In the genomic region with DNA sequence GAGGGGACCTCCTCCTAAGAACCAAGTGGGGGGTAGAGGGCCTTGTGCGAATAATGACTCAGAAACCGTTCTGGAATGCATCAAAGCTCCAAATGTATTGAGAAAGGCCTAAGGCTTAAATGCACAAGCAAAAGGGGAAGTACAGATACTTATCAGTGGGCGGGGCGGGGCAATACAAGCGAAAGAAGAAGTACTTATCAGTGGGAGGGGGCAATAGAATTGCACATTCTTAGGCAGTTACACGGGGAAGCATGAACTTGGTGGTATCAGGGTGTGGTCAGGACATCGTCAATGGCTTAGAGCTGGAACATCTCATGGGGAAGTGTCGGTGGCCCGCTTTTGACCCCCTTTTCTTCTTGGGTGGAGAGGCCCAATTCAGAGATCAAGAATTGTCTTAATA, we compare ENCODE assay signal across 22 mouse cellular contexts.
"Had no signal": no experiment of that assay in that cellular context is flagged by ENCODE, and none has a peak within 500 bp of the region (broad histone marks: within the 10 kb centered on the region; RNA-seq: fewer than 3 reads in every experiment).

No protein-coding gene starts in this region.

- ATAC-seq: liver, postnatal 0 days; lung, postnatal 0 days; midbrain, embryonic 16.5 days had no signal

- H3K4me1 ChIP-seq: lung, embryonic 15.5 days; megakaryocyte, embryonic 14.5 days; midbrain, embryonic 12.5 days; neural tube, embryonic 13.5 days; neural tube, embryonic 15.5 days had no signal

- H3K27ac ChIP-seq: lung, embryonic 15.5 days; macrophage; midbrain, embryonic 12.5 days; neural tube, embryonic 13.5 days; neural tube, embryonic 15.5 days had no signal

- H3K4me2 ChIP-seq: lung, embryonic 15.5 days; midbrain, embryonic 12.5 days; neural tube, embryonic 13.5 days; neural tube, embryonic 15.5 days had no signal

- H3K9me3 ChIP-seq: lung, embryonic 15.5 days; megakaryocyte, embryonic 14.5 days; midbrain, embryonic 12.5 days; neural tube, embryonic 13.5 days; neural tube, embryonic 15.5 days had no signal

- H3K27me3 ChIP-seq: lung, embryonic 15.5 days; megakaryocyte, embryonic 14.5 days; midbrain, embryonic 12.5 days; neural tube, embryonic 13.5 days; neural tube, embryonic 15.5 days had no signal

- H3K4me3 ChIP-seq: lung, embryonic 15.5 days; megakaryocyte, embryonic 14.5 days; midbrain, embryonic 12.5 days; myocyte; neural tube, embryonic 13.5 days; neural tube, embryonic 15.5 days had no signal

- H3K36me3 ChIP-seq: lung, embryonic 15.5 days; midbrain, embryonic 12.5 days; neural tube, embryonic 13.5 days; neural tube, embryonic 15.5 days had no signal

- H3K9ac ChIP-seq: liver, postnatal 0 days; lung, embryonic 15.5 days; midbrain, embryonic 12.5 days; neural tube, embryonic 13.5 days; neural tube, embryonic 15.5 days had no signal

- DNase-seq: liver, postnatal 0 days; lung, adult 2 months; lung, postnatal 14 days; lung, postnatal 36 days; midbrain, embryonic 14.5 days; retina, postnatal 1 day; right cerebral cortex, adult 18-20 months; right cerebral cortex, postnatal 25 days; right cerebral cortex, postnatal 4 days; spleen, adult 18-20 months; thymus, adult 18-20 months; thymus, postnatal 25 days; thymus, postnatal 4 days had no signal
